In genomic region chr7:141191796-141192685, GRCm38 (mm10) we compare ENCODE assay signal across 10 mouse cellular contexts. TPM values are rescaled to one million over a fixed set of nuclear protein-coding genes. Genes with fewer than 3 reads are reported as not detected.
DNase-seq lines count a peak whose midpoint lies in the region; ATAC-seq and TF ChIP-seq lines count a peak whose summit lies in the region.
"Had no signal": no experiment of that assay in that cellular context is flagged by ENCODE, and none has a peak within 500 bp of the region (broad histone marks: within the 10 kb centered on the region; RNA-seq: fewer than 3 reads in every experiment).

No protein-coding gene starts in this region.

- H3K4me2 ChIP-seq in hindbrain, embryonic 12.5 days (replicated peaks) = peak overlapping the region; percentile 94

- peaks cover 4% of the 10 kb centered on the region; the same call in 1 of the 2 replicates for H3K27me3 ChIP-seq in heart, embryonic 10.5 days (ENCODE audit: insufficient read depth, poor library complexity, severe bottlenecking)
- no peaks in the 10 kb centered on the region for H3K27me3 ChIP-seq in hindbrain, embryonic 12.5 days
- H3K27me3 ChIP-seq in midbrain, embryonic 10.5 days (ENCODE audit: low read depth, poor library complexity, severe bottlenecking) = no peaks in the 10 kb centered on the region

- no peak overlapping the region for H3K27ac ChIP-seq in heart, embryonic 10.5 days
- H3K27ac ChIP-seq in bone marrow, adult 2 months (ENCODE audit: control insufficient read depth, insufficient read depth, low read depth, low read length, poor library complexity) = no peak overlapping the region
- no peak overlapping the region for H3K27ac ChIP-seq in hindbrain, embryonic 12.5 days
- 0 out of 2 replicates have a peak overlapping the region, but pooled peaks have one; percentile 15 for H3K27ac ChIP-seq in midbrain, embryonic 10.5 days (replicated peaks)

- peaks cover 41% of the 10 kb centered on the region for H3K36me3 ChIP-seq in heart, embryonic 10.5 days
- H3K36me3 ChIP-seq in hindbrain, embryonic 12.5 days = peaks cover 34% of the 10 kb centered on the region
- H3K36me3 ChIP-seq in midbrain, embryonic 10.5 days = peaks cover 41% of the 10 kb centered on the region

- 0 out of 2 replicates have a peak overlapping the region, but pooled peaks have one; percentile 16 for H3K4me3 ChIP-seq in heart, embryonic 10.5 days
- peak overlapping the region; percentile 33 for H3K4me3 ChIP-seq in bone marrow, adult 2 months (replicated peaks; ENCODE audit: control insufficient read depth, low read depth, low read length)
- H3K4me3 ChIP-seq in hindbrain, embryonic 12.5 days = peak overlapping the region; percentile 97; the same call in 1 of the 2 replicates
- H3K4me3 ChIP-seq in midbrain, embryonic 10.5 days = peak overlapping the region; percentile 87

- TF ChIP-seq POLR2A in bone marrow, adult 2 months (IDR thresholded peaks at IDR 0.05; ENCODE audit: borderline replicate concordance, control insufficient read depth, low read depth, low read length) = no peak

- 91% methylated on average over 24 of the region's 24 CpGs for WGBS in heart, embryonic 10.5 days
- 92% methylated on average over 24 of the region's 24 CpGs for WGBS in bone marrow, adult 2 months
- 93% methylated on average over 24 of the region's 24 CpGs for WGBS in hindbrain, embryonic 12.5 days
- WGBS in midbrain, embryonic 10.5 days = 92% methylated on average over 24 of the region's 24 CpGs

- no peaks in the 10 kb centered on the region for H3K9me3 ChIP-seq in heart, embryonic 10.5 days
- H3K9me3 ChIP-seq in hindbrain, embryonic 12.5 days (replicated peaks) = no peaks in the 10 kb centered on the region
- no peaks in the 10 kb centered on the region for H3K9me3 ChIP-seq in midbrain, embryonic 10.5 days (replicated peaks)

- TF ChIP-seq CTCF in bone marrow, adult 2 months (IDR thresholded peaks at IDR 0.05; ENCODE audit: control insufficient read depth, insufficient read depth, low read length) = no peak

- no peak for ATAC-seq in hindbrain, embryonic 12.5 days (ENCODE audit: low FRiP score)

- DNase-seq in heart, embryonic 10.5 days (ENCODE audit: low spot score) = no peak
- DNase-seq in heart, adult 18-20 months = no peak
- DNase-seq in midbrain, embryonic 10.5 days (ENCODE audit: low spot score) = no peak
- DNase-seq in right cerebral cortex, postnatal 4 days = no peak
- DNase-seq in embryo, embryonic 9.5 days (ENCODE audit: extremely low spot score) = no peak
- DNase-seq in layer of hippocampus, adult 9-10 months (ENCODE audit: low spot score) = no peak
- DNase-seq: adrenal gland, postnatal 14 days had no signal

- peak overlapping the region; percentile 93 for H3K9ac ChIP-seq in hindbrain, embryonic 12.5 days

- H3K4me1 ChIP-seq in heart, embryonic 10.5 days = peaks cover 28% of the 10 kb centered on the region
- peaks cover 2% of the 10 kb centered on the region; the same call in 1 of the 2 replicates for H3K4me1 ChIP-seq in bone marrow, adult 2 months (ENCODE audit: control insufficient read depth, insufficient read depth, low read length)
- peaks cover 27% of the 10 kb centered on the region for H3K4me1 ChIP-seq in hindbrain, embryonic 12.5 days
- H3K4me1 ChIP-seq in midbrain, embryonic 10.5 days = peaks cover 42% of the 10 kb centered on the region

RNA-seq across cellular contexts. Expression of gene Hras, which starts 1.8 kb away (rescaled TPM):
- 89.6 and 92.6 TPM in 2 replicates for polyA plus RNA-seq in heart, embryonic 10.5 days (2016; fragmentation: Nextera tagmentation; extraction: Ambion mirVana)
- total RNA-seq in heart, adult 18-20 months (2021) = 100 to 1,000 TPM in 1 of 2 experiments, 10 to 100 TPM in 1; 91.4 to 103 TPM
- 108 and 168 TPM in 2 replicates for polyA plus RNA-seq in bone marrow, adult 2 months (2011; ENCODE audit: insufficient read depth, insufficient read length, low replicate concordance, missing spikeins)
- 95.1 and 103 TPM in 2 replicates for polyA plus RNA-seq in hindbrain, embryonic 12.5 days (2016; fragmentation: Nextera tagmentation; extraction: Ambion mirVana)
- polyA plus RNA-seq in midbrain, embryonic 10.5 days (2016; fragmentation: Nextera tagmentation; extraction: Ambion mirVana) = 84.2 and 87.5 TPM in 2 replicates

RNA-seq across cellular contexts. Expression of gene Lrrc56, which starts 1.9 kb away (rescaled TPM):
- 3.3 and 6.7 TPM in 2 replicates for polyA plus RNA-seq in heart, embryonic 10.5 days (2016; fragmentation: Nextera tagmentation; extraction: Ambion mirVana)
- total RNA-seq in heart, adult 18-20 months (2021) = 1 to 10 TPM; 2.0 to 3.4 TPM
- 2.2 and 3.1 TPM in 2 replicates for polyA plus RNA-seq in bone marrow, adult 2 months (2011; ENCODE audit: insufficient read depth, insufficient read length, low replicate concordance, missing spikeins)
- polyA plus RNA-seq in hindbrain, embryonic 12.5 days (2016; fragmentation: Nextera tagmentation; extraction: Ambion mirVana) = 10.8 and 12.2 TPM in 2 replicates
- 14.4 and 14.6 TPM in 2 replicates for polyA plus RNA-seq in midbrain, embryonic 10.5 days (2016; fragmentation: Nextera tagmentation; extraction: Ambion mirVana)

RNA-seq across cellular contexts. Expression of gene Rnh1, which starts 19.4 kb away (rescaled TPM):
- polyA plus RNA-seq in heart, embryonic 10.5 days (2016; fragmentation: Nextera tagmentation; extraction: Ambion mirVana) = 103 and 105 TPM in 2 replicates
- total RNA-seq in heart, adult 18-20 months (2021) = 10 to 100 TPM; 71.5 to 77.6 TPM
- polyA plus RNA-seq in bone marrow, adult 2 months (2011; ENCODE audit: insufficient read depth, insufficient read length, low replicate concordance, missing spikeins) = 17.8 and 27.6 TPM in 2 replicates
- polyA plus RNA-seq in hindbrain, embryonic 12.5 days (2016; fragmentation: Nextera tagmentation; extraction: Ambion mirVana) = 61.0 and 61.9 TPM in 2 replicates
- polyA plus RNA-seq in midbrain, embryonic 10.5 days (2016; fragmentation: Nextera tagmentation; extraction: Ambion mirVana) = 64.5 and 66.6 TPM in 2 replicates

RNA-seq across cellular contexts. Expression of gene Lmntd2, which starts 21.8 kb away (rescaled TPM):
- 1.4 and 2.1 TPM in 2 replicates for polyA plus RNA-seq in heart, embryonic 10.5 days (2016; fragmentation: Nextera tagmentation; extraction: Ambion mirVana)
- total RNA-seq in heart, adult 18-20 months (2021) = not detected
- polyA plus RNA-seq in bone marrow, adult 2 months (2011; ENCODE audit: insufficient read depth, insufficient read length, low replicate concordance, missing spikeins) = 0.47 and 1.9 TPM in 2 replicates
- 3.3 and 3.9 TPM in 2 replicates for polyA plus RNA-seq in hindbrain, embryonic 12.5 days (2016; fragmentation: Nextera tagmentation; extraction: Ambion mirVana)
- polyA plus RNA-seq in midbrain, embryonic 10.5 days (2016; fragmentation: Nextera tagmentation; extraction: Ambion mirVana) = 3.8 and 5.1 TPM in 2 replicates
- total RNA-seq: left cerebral cortex, postnatal 25 days had no signal

RNA-seq across cellular contexts. Expression of gene Rassf7, which starts 23.6 kb away (rescaled TPM):
- 22.6 and 41.4 TPM in 2 replicates for polyA plus RNA-seq in heart, embryonic 10.5 days (2016; fragmentation: Nextera tagmentation; extraction: Ambion mirVana)
- total RNA-seq in heart, adult 18-20 months (2021) = under 1 TPM; 0.57 to 0.87 TPM
- polyA plus RNA-seq in bone marrow, adult 2 months (2011; ENCODE audit: insufficient read depth, insufficient read length, low replicate concordance, missing spikeins) = 10.1 and 17.9 TPM in 2 replicates
- 34.7 and 35.6 TPM in 2 replicates for polyA plus RNA-seq in hindbrain, embryonic 12.5 days (2016; fragmentation: Nextera tagmentation; extraction: Ambion mirVana)
- 55.6 and 57.2 TPM in 2 replicates for polyA plus RNA-seq in midbrain, embryonic 10.5 days (2016; fragmentation: Nextera tagmentation; extraction: Ambion mirVana)

Comparison
In these comparisons a context has a peak if more than half of its experiments do, and no peak if none do; other contexts are left out.
1. H3K4me3 ChIP-seq: peak in every context shown above with its lines; median percentile 97 in hindbrain, embryonic 12.5 days; 87 in midbrain, embryonic 10.5 days; 33 in bone marrow, adult 2 months; 16 in heart, embryonic 10.5 days.